12 mouse cellular contexts compared by ENCODE assay signal in genomic region chr7:34301952-34302351, GRCm38 (mm10). TPM values are rescaled to one million over a fixed set of nuclear protein-coding genes. Genes with fewer than 3 reads are reported as not detected.
DNase-seq lines count a peak whose midpoint lies in the region; ATAC-seq lines count a peak whose summit lies in the region.
"Had no signal": no experiment of that assay in that cellular context is flagged by ENCODE, and none has a peak within 500 bp of the region (broad histone marks: within the 10 kb centered on the region; RNA-seq: fewer than 3 reads in every experiment).

No protein-coding gene starts in this region.

- H3K27ac ChIP-seq in intestine, embryonic 16.5 days (ENCODE audit: low read length) = peak overlapping the region; percentile 17
- H3K27ac ChIP-seq in intestine, embryonic 15.5 days = no peak overlapping the region; the same call in 1 of the 2 replicates
- H3K27ac ChIP-seq in kidney, embryonic 14.5 days (ENCODE audit: low read depth, low read length) = peak overlapping the region; percentile 77; the same call in 1 of the 2 replicates
- H3K27ac ChIP-seq: forebrain, embryonic 15.5 days had no signal

- DNase-seq in heart, adult 8-10 months (ENCODE audit: low spot score) = peak; percentile 74
- DNase-seq in lung, postnatal 36 days = peak; percentile 63
- no peak for DNase-seq in right cerebral cortex, postnatal 10 days (ENCODE audit: low spot score in 2 of 2)
- no peak for DNase-seq in thymus, adult 18-20 months
- no peak for DNase-seq in retina, postnatal 1 day

- no peaks in the 10 kb centered on the region for H3K36me3 ChIP-seq in intestine, embryonic 16.5 days (ENCODE audit: control insufficient read depth, insufficient read depth, low read length)
- H3K36me3 ChIP-seq in intestine, embryonic 15.5 days = peaks cover 5% of the 10 kb centered on the region; the same call in 1 of the 2 replicates
- no peaks in the 10 kb centered on the region for H3K36me3 ChIP-seq in kidney, embryonic 14.5 days (ENCODE audit: control insufficient read depth, insufficient read depth, low read length)
- H3K36me3 ChIP-seq: forebrain, embryonic 15.5 days had no signal

- H3K4me3 ChIP-seq in intestine, embryonic 16.5 days (ENCODE audit: low read length) = no peak overlapping the region
- no peak overlapping the region for H3K4me3 ChIP-seq in intestine, embryonic 15.5 days (replicated peaks)
- H3K4me3 ChIP-seq in kidney, embryonic 14.5 days (ENCODE audit: low read length) = no peak overlapping the region
- H3K4me3 ChIP-seq: forebrain, embryonic 15.5 days had no signal

- no peak overlapping the region for H3K4me2 ChIP-seq in intestine, embryonic 16.5 days (ENCODE audit: low read depth, low read length)
- no peak overlapping the region for H3K4me2 ChIP-seq in intestine, embryonic 15.5 days (replicated peaks)
- no peak overlapping the region for H3K4me2 ChIP-seq in kidney, embryonic 14.5 days (replicated peaks; ENCODE audit: low read depth, low read length)
- H3K4me2 ChIP-seq: forebrain, embryonic 15.5 days; midbrain, embryonic 11.5 days had no signal

- no peaks in the 10 kb centered on the region for H3K9me3 ChIP-seq in intestine, embryonic 16.5 days (ENCODE audit: control insufficient read depth, low read length)
- H3K9me3 ChIP-seq in intestine, embryonic 15.5 days = no peaks in the 10 kb centered on the region
- no peaks in the 10 kb centered on the region for H3K9me3 ChIP-seq in kidney, embryonic 14.5 days (ENCODE audit: control insufficient read depth, low read length)
- H3K9me3 ChIP-seq: forebrain, embryonic 15.5 days had no signal

- ATAC-seq in intestine, embryonic 16.5 days = no peak
- ATAC-seq in intestine, embryonic 15.5 days = no peak
- ATAC-seq in kidney, embryonic 14.5 days (ENCODE audit: low FRiP score, low TSS enrichment) = no peak
- ATAC-seq: forebrain, embryonic 15.5 days had no signal

- 74% methylated on average over 3 of the region's 3 CpGs for WGBS in intestine, embryonic 16.5 days
- WGBS in intestine, embryonic 15.5 days = 78% methylated on average over 3 of the region's 3 CpGs
- 62% methylated on average over 3 of the region's 3 CpGs for WGBS in kidney, embryonic 14.5 days

- H3K4me1 ChIP-seq in intestine, embryonic 16.5 days (ENCODE audit: control insufficient read depth, insufficient read depth, low read length) = 0 out of 2 replicates have a peak, but pooled peaks cover 3% of the 10 kb centered on the region
- H3K4me1 ChIP-seq in intestine, embryonic 15.5 days (replicated peaks) = peaks cover 14% of the 10 kb centered on the region; the same call in 1 of the 2 replicates
- 0 out of 2 replicates have a peak, but pooled peaks cover 10% of the 10 kb centered on the region for H3K4me1 ChIP-seq in kidney, embryonic 14.5 days (ENCODE audit: control insufficient read depth, insufficient read depth, low read length)
- H3K4me1 ChIP-seq: forebrain, embryonic 15.5 days had no signal

- H3K9ac ChIP-seq in intestine, embryonic 16.5 days (ENCODE audit: low read depth, low read length) = no peak overlapping the region
- H3K9ac ChIP-seq in intestine, embryonic 15.5 days = no peak overlapping the region
- H3K9ac ChIP-seq in kidney, embryonic 14.5 days (ENCODE audit: low read depth, low read length) = no peak overlapping the region
- H3K9ac ChIP-seq: forebrain, embryonic 15.5 days had no signal

- no peaks in the 10 kb centered on the region for H3K27me3 ChIP-seq in intestine, embryonic 16.5 days (replicated peaks; ENCODE audit: control insufficient read depth, insufficient read depth, low read length)
- H3K27me3 ChIP-seq in intestine, embryonic 15.5 days (replicated peaks) = no peaks in the 10 kb centered on the region
- no peaks in the 10 kb centered on the region for H3K27me3 ChIP-seq in kidney, embryonic 14.5 days (ENCODE audit: control insufficient read depth, insufficient read depth, low read length)
- H3K27me3 ChIP-seq: forebrain, embryonic 15.5 days had no signal

RNA-seq across cellular contexts. Expression of gene 4931406P16Rik, which starts 11.4 kb away (rescaled TPM):
- 22.7 and 23.5 TPM in 2 replicates for polyA plus RNA-seq in intestine, embryonic 16.5 days (2015; fragmentation: Nextera tagmentation; extraction: Ambion mirVana)
- polyA plus RNA-seq in intestine, embryonic 15.5 days (2015; fragmentation: Nextera tagmentation; extraction: Ambion mirVana) = 23.8 and 28.7 TPM in 2 replicates
- 10 to 100 TPM; 38.7 to 43.4 (median 41.0) TPM for total RNA-seq in heart, adult 8-10 months (2022)
- 45.5 and 45.7 TPM in 2 replicates for polyA plus RNA-seq in kidney, embryonic 14.5 days (2014; fragmentation: Nextera tagmentation; extraction: Ambion mirVana)

RNA-seq across cellular contexts. Expression of gene Gm6096, which starts 51.1 kb away (rescaled TPM):
- polyA plus RNA-seq in intestine, embryonic 16.5 days (2015; fragmentation: Nextera tagmentation; extraction: Ambion mirVana) = not detected in 2 replicates
- polyA plus RNA-seq in intestine, embryonic 15.5 days (2015; fragmentation: Nextera tagmentation; extraction: Ambion mirVana) = not detected in 2 replicates
- not detected for total RNA-seq in heart, adult 8-10 months (2022)
- polyA plus RNA-seq in kidney, embryonic 14.5 days (2014; fragmentation: Nextera tagmentation; extraction: Ambion mirVana) = 0.69 TPM in 1 of 2 replicates, not detected in the other
- polyA plus RNA-seq: brain, embryonic 14.5 days; forebrain, embryonic 15.5 days; intestine, embryonic 14.5 days; midbrain, embryonic 11.5 days had no signal

Comparison
In these comparisons a context has a peak if more than half of its experiments do, and no peak if none do; other contexts are left out.
1. DNase-seq: peak in heart, adult 8-10 months (single experiment) and lung, postnatal 36 days (single experiment); none in right cerebral cortex, postnatal 10 days (0 of 2), thymus, adult 18-20 months (0 of 2) and retina, postnatal 1 day (single experiment).